Mouse (Mus musculus) gastrocnemius, postnatal 36 days (tissue): Measurements from ENCODE around the gene Blvrb. TPM values are rescaled to one million over a fixed set of nuclear protein-coding genes. Genes with fewer than 3 reads are reported as not detected.

Source experiments
- DNase-seq, 2 experiments: peaks; one replicate each; pipeline ENCODE4 v3.0.0; 2022
- intact Hi-C: fragments of 180-260 bp; cut with DNase I; formaldehyde crosslinking; loops from one replicate; pipeline ENCODE4 v1.15.1; 2025
- total RNA-seq, 2 experiments: library from RNA; stranded (reverse); gene quantifications; 2 replicates each; pipeline ENCODE4 v1.2.3; 2021

Gene Blvrb
- total RNA-seq, 2 experiments from 2014 or later = 10.9 to 12.7 TPM

- peak; percentile 18 to 29 for DNase-seq
- intact Hi-C loops = no loop called here
Observed at GRCm38 (mm10) chr7:27448421-27449206, 836 bp downstream of the Blvrb start.

- peak; percentile 52 to 60 for DNase-seq
- intact Hi-C loops = no loop called here
Observed at GRCm38 (mm10) chr7:27449256-27449862, 1.6 kb downstream of the Blvrb start.

DNA sequence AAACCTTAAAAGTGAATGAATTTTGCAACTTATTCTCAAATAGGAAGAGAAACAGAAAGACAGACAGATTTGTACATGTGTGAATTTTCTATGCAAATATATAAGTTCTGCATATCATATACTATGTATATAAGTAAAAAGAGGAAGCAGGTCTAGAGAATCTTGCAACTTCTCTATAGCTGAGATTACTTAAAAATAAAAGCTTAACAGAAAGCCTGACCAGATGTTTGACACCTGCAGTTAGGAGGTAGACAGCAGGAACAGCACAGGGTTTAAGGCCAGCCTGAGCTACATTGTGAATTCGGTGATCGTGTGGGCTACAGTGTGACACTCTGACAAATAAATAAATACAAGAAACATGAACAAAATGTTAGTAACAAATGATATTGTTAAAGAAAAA lies 3.6 kb downstream of the Blvrb start:
- intact Hi-C loops = no loop called here

DNA sequence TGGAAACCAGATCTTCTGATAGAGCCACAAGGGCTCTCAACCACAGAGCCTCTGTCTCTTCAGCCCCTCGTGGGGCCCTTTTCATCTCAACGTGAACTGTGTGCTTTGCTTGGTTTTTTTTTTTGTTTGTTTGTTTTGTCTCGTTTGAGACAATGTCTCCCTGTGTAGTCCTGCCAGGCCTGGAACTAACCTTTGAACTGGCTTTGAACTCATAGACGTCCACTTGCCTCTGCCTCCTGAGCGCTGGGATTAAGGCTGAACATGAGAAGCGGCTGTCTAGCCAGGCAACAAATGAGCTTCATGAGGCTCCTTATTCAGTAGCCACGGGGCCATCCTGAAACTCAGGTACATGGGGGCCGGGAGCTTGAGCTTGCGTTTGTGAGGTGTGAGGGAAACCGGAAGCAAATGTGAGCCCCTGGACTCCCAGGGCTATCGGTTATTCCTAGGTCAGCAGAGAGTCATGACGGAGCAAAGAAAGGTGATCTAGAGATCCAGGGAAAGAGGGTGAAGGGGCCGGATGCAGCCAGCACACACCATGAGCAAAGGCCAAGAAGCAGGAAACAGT lies 4.5 kb downstream of the Blvrb start:
- intact Hi-C loops = no loop called here
- no peak for DNase-seq

More for the DNA sequence above, 3.6 kb downstream of the Blvrb start:
- no peak for DNase-seq

DNA sequence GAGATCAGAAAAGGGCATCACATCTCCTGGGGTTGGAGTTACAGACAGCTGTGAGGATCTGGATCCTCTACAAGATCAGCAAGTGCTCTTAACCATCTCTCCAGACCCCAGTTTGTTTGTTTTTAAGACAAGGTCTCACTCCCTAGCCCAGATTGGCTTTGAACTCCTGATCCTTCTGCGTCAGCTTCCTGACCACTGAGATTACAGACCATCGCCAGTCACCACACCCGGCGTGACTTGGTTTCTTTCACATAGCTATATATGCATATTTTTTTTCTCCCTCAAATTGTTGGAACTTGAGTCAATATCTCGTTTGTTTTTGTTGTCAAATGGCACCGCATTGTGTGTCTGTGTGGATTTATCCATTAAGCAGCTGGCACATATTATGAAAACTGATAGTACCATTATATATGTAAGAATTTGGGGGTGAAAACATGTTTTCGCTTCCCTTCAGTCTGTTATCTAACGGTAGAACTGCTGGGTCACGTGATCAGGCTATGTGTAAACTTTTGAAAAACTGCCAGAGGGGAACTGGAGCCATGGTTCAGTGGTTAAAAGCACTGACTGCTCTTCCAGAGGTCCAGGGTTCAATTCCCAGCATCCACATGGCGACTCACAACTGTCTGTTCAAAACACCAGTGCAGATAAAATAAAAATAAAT lies 6.8 kb downstream of the Blvrb start:
- intact Hi-C loops = no loop called here
- DNase-seq = no peak

- intact Hi-C loops = no loop called here
- no peak for DNase-seq
Observed at GRCm38 (mm10) chr7:27455273-27455672, 7.5 kb downstream of the Blvrb start.

DNA sequence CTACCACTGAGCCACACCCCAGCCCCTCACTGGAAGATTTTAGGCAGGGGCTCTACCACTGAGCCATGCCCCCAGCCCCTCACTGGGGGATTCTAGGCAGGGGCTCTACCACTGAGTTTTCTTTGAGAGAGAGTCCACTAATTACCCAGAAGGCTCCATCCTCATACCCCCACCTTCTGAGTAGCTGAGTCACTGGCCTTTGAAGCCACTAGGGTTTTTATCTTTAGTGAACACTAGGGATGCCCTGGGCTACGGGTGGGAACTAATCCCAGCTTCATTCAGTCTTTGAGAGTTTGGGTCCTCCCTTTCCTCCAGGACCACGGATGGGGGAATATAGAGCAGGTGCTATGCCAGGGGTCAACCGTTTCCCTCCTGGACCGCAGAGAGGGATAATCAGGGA lies 10.8 kb downstream of the Blvrb start:
- no peak for DNase-seq
- intact Hi-C loops = no loop called here

DNA sequence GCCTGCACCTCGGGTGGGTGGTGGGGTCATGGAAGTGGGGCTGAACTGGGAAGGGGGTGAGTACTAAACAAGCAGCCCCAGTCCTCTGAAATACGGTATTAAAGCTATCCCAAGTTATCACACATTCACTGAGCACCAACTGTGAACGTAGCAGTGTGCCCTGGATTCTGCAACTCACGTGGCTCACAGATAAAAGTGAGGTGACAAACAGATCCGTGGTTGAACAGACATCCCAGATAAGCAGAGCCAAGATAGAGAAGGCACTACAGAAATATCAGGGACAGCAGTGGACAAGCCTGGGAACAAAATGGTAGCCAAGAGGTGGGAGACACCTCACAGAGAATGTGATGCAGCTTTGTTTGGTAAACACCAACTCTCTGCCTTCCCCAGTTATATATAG lies 11.9 kb downstream of the Blvrb start:
- intact Hi-C loops = no loop called here
- DNase-seq = no peak

- DNase-seq = no peak
- intact Hi-C loops = no loop called here
Observed at GRCm38 (mm10) chr7:27460477-27460876, 12.7 kb downstream of the Blvrb start.

- intact Hi-C loops = no loop called here
- no peak for DNase-seq
Observed at GRCm38 (mm10) chr7:27467648-27468047, 19.9 kb downstream of the Blvrb start.

GRCm38 (mm10) chr7:27471390-27472120 lies 23.8 kb downstream of the Blvrb start:
- intact Hi-C loops = no loop called here
- DNase-seq = no peak

GRCm38 (mm10) chr7:27472596-27472995 lies 24.8 kb downstream of the Blvrb start:
- intact Hi-C loops = no loop called here

GRCm38 (mm10) chr7:27473156-27473834 lies 25.5 kb downstream of the Blvrb start, which contains the start of gene Sertad3:
Gene Sertad3 (plus strand): TSS chr7:27473768.
- peak; percentile 100 for DNase-seq
- intact Hi-C loops = no loop called here

More at GRCm38 (mm10) chr7:27472596-27472995, 24.8 kb downstream of the Blvrb start:
- no peak for DNase-seq

DNA sequence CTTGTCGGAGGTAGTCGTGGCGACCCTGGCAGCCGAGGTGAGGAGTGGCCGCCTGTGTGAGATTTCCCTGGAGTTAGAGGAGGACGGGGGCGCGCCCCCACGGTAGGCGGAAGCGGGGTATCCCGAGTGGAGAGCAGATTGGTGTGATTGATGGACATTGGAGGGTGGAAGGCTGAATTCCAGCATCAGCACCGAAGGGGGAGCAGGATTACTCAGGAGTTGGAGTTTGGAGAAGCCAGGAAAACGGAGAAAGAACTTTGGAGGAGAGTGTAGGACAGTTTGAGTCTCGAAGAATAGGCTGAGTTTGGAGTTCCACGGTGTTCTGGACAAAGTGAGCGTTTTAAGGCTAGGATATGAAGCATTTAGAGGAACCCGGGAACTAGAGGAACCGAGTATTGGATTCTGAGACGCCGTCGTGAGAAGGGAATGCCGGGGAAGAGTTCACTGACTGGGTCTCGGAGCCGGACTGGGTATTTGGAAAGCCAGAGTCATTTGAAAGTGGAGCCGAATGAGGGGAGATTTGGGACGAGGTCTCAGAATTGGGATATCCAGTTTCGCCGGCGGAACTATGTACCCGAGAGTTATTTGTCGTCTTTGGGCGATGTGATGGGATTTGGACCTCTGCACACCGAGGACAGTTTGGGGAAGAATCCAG lies 26.2 kb downstream of the Blvrb start:
- intact Hi-C loops = no loop called here
- DNase-seq = no peak

DNA sequence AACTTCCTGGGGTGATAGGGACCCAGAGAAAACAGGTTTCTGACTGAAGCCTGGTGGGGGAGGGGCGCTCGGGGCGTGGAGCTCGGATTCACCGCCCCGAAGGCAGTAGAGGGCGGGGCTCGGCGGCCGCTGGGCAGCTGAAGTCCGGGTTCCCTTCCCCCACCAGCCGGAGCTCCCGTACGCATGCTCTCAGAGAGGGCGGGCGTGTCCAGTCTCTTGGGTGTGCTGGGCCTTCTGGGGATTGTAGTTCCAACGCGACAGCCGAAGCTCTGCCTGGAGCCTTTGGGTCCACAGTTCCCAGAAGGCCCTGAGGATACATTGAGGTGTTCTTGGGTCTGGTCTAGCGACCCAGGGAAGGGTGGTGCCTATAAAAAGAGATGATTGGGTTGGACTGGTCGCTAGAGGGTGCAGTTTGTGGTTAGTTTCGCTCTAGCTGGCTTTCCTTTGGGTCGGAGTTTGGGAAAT lies 26.7 kb downstream of the Blvrb start:
- DNase-seq = peak; percentile 95 to 98
- intact Hi-C loops = no loop called here

GRCm38 (mm10) chr7:27475596-27475995 lies 27.8 kb downstream of the Blvrb start:
- DNase-seq = no peak
- intact Hi-C loops = no loop called here

DNA sequence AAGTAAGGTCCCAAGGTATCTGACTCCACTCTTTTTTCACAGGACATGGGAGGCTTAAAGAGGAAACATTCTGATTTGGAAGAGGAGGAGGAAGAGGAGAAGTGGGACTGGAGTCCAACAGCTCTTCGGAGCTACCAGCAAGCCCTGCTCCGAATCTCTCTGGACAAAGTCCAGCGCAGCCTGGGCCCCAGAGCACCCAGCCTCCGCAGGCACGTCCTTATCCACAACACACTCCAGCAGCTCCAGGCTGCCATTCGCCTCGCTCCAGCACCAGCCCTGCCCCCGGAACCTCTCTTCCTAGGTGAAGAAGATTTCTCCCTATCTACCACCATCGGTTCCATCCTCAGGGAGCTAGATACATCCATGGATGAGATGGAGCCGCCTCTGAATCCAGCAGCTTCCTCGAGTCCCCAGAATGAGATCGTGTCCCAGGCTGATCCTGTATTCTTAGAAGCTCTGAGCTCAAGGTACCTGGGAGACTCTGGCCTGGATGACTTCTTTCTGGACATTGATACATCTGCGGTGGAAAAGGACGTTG lies 28.4 kb downstream of the Blvrb start:
- intact Hi-C loops = no loop called here
- no peak for DNase-seq

DNA sequence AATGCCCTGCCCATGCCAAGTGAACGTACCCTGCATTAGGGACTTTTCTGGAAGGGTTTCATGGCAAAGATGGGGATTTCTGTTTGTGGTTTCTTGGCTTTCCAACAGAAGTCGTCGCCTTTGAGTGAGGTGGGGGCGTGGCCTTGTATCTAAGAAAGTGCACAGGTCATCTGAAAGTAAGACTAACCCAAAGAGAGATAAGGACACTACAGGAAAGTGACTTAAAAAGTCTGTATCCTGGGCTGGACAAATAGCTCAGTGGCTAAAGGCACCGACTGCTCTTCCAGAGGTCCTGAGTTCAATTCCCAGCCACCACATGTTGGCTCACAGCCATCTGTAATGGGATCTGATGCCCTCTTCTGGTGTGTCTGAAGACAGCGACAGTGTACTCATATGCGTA lies 30.8 kb downstream of the Blvrb start:
- DNase-seq = no peak
- intact Hi-C loops = no loop called here

GRCm38 (mm10) chr7:27479750-27480149 lies 32.0 kb downstream of the Blvrb start:
- intact Hi-C loops = no loop called here
- DNase-seq = no peak
